Mouse (Mus musculus): ENCODE measurements around the gene Serpinb1a. TPM values are rescaled to one million over a fixed set of nuclear protein-coding genes. Genes with fewer than 3 reads are reported as not detected.

Serpinb1a gene
- polyA plus RNA-seq, 1 experiment from 2014 or later, result 10.1 TPM

DNA sequence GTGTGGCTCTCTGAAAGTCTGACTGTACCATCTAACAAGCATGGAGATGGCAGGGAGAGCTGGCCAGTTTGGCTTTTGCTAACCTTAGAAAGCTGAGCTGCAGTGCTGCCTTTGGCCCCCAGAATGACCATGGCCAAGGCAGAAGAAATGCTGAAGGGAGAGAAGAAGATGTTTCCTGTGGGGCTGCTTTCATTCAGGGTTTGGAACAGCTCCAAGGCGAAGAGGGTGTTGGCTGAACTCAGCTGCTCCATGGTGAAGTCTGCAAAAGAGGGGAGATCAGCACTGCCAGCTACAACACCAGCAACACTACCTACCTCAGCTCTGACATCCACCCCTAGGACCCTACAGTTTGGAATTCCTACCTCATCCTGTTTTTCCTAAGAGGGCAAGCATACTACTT, 829 bp downstream of the Serpinb1a start:
- Histone ChIP-seq H3K27me3 (replicated peaks; ENCODE audit: control insufficient read depth, insufficient read depth, low read length) (no peaks in the 10 kb centered on the region), H3K36me3 (ENCODE audit: control insufficient read depth, insufficient read depth, low read length) (no peaks in the 10 kb centered on the region), H3K4me1 (replicated peaks; ENCODE audit: control insufficient read depth, insufficient read depth, low read length) (no peaks in the 10 kb centered on the region), H3K4me3 (ENCODE audit: low read depth, low read length) (no peak overlapping the region), H3K9me3 (ENCODE audit: control insufficient read depth, low read length) (no peaks in the 10 kb centered on the region), H3K27ac (ENCODE audit: low read depth, low read length) (no peak overlapping the region), H3K9ac (ENCODE audit: low read depth, low read length) (no peak overlapping the region), H3K4me2 (no peak overlapping the region)
- DNase-seq (ENCODE audit: low spot score), result no peak
- 80% methylated on average over 1 of the region's 1 CpGs for WGBS
- no peak for ATAC-seq (replicated peaks; ENCODE audit: low FRiP score)

DNA sequence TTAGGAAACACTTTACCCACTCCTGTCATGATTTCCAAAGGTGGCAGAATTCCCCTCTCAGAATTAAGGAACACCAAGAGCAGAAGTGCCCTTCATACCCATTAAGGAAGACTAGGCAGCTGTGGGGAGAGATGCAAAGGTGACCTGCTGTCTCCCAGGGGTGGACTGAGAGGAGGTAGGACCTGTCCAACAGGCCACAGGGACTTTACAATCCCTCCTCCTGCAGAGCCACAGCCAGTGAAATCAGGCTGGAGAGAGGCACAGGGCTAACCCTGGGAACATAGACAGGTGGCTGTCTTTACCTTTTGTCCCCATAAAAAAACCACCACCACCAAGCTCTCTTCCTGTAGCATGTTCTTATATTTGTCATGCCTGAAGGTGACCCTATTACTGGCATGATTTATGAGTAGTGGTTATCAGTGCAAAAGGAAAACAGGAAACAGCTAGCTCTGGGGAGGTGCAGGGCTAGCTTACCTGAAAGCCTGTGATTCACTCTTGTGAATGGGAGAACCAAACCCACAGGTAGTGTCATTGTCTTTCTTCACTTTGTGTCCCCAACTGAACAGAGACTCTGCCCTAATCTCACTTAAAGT, 1.4 kb downstream of the Serpinb1a start:
- ATAC-seq (replicated peaks; ENCODE audit: low FRiP score) (no peak), DNase-seq (ENCODE audit: low spot score) (no peak)
- Histone ChIP-seq H3K9ac (ENCODE audit: low read depth, low read length) (no peak overlapping the region), H3K27me3 (replicated peaks; ENCODE audit: control insufficient read depth, insufficient read depth, low read length) (no peaks in the 10 kb centered on the region), H3K9me3 (ENCODE audit: control insufficient read depth, low read length) (no peaks in the 10 kb centered on the region), H3K27ac (ENCODE audit: low read depth, low read length) (no peak overlapping the region), H3K4me3 (ENCODE audit: low read depth, low read length) (no peak overlapping the region), H3K4me2 (no peak overlapping the region), H3K36me3 (ENCODE audit: control insufficient read depth, insufficient read depth, low read length) (no peaks in the 10 kb centered on the region), H3K4me1 (replicated peaks; ENCODE audit: control insufficient read depth, insufficient read depth, low read length) (no peaks in the 10 kb centered on the region)

DNA sequence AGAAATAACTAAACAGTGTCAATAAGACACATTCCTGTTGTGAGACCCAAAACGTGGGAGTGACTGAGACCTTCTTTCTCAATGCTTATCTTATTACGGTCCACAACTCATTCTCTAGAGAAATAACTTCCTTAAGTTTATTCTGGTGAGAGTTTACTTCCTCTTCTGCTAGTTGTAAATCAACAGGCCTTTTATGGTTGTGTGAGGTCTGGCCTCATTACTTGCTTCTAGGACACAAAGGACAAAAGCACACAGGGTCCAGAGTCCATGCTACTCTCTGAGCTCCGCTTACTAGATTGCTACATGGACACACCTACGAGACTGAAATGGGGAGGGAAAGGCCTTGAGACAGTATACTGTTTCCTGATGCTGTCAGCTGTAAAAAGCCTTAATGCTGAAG, 1.9 kb downstream of the Serpinb1a start:
- 45% methylated on average over 4 of the region's 4 CpGs for WGBS
- H3K9ac ChIP-seq (ENCODE audit: low read depth, low read length), result no peak overlapping the region
- no peak overlapping the region for H3K4me3 ChIP-seq (ENCODE audit: low read depth, low read length)
- no peak overlapping the region for H3K27ac ChIP-seq (ENCODE audit: low read depth, low read length)
- H3K27me3 ChIP-seq (replicated peaks; ENCODE audit: control insufficient read depth, insufficient read depth, low read length), result no peaks in the 10 kb centered on the region
- H3K36me3 ChIP-seq (ENCODE audit: control insufficient read depth, insufficient read depth, low read length), result no peaks in the 10 kb centered on the region
- no peaks in the 10 kb centered on the region for H3K4me1 ChIP-seq (replicated peaks; ENCODE audit: control insufficient read depth, insufficient read depth, low read length)
- no peaks in the 10 kb centered on the region for H3K9me3 ChIP-seq (ENCODE audit: control insufficient read depth, low read length)
- H3K4me2 ChIP-seq, result no peak overlapping the region
- DNase-seq (ENCODE audit: low spot score) (no peak), ATAC-seq (replicated peaks; ENCODE audit: low FRiP score) (no peak; the same call in 1 of the 2 replicates)

DNA sequence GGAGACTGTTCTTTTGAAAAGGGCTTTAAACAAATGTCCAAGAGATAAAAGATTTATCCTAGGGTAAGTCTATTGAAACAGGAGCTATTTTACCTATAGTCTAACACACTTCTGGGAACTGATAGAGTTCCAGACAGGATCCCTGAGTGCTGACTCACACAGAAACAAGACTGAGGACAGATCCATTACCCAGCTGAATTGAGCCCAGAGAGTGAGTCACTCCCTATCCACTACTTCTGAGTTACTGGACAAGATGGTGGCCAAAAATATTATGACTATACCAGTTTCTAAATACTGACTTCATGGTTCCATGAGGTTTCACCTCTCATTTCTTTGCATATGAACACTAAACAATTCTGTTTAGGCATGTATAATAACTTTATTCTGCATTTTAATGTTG, 4.8 kb downstream of the Serpinb1a start:
- ATAC-seq (replicated peaks; ENCODE audit: low FRiP score) (no peak), DNase-seq (ENCODE audit: low spot score) (no peak)
- H3K27ac ChIP-seq (ENCODE audit: low read depth, low read length), result no peak overlapping the region
- H3K9ac ChIP-seq (ENCODE audit: low read depth, low read length), result no peak overlapping the region
- no peaks in the 10 kb centered on the region for H3K36me3 ChIP-seq (ENCODE audit: control insufficient read depth, insufficient read depth, low read length)
- H3K4me2 ChIP-seq, result no peak overlapping the region
- H3K4me1 ChIP-seq (replicated peaks; ENCODE audit: control insufficient read depth, insufficient read depth, low read length), result no peaks in the 10 kb centered on the region
- no peak overlapping the region for H3K4me3 ChIP-seq (ENCODE audit: low read depth, low read length)
- H3K9me3 ChIP-seq (ENCODE audit: control insufficient read depth, low read length), result no peaks in the 10 kb centered on the region
- no peaks in the 10 kb centered on the region for H3K27me3 ChIP-seq (replicated peaks; ENCODE audit: control insufficient read depth, insufficient read depth, low read length)

DNA sequence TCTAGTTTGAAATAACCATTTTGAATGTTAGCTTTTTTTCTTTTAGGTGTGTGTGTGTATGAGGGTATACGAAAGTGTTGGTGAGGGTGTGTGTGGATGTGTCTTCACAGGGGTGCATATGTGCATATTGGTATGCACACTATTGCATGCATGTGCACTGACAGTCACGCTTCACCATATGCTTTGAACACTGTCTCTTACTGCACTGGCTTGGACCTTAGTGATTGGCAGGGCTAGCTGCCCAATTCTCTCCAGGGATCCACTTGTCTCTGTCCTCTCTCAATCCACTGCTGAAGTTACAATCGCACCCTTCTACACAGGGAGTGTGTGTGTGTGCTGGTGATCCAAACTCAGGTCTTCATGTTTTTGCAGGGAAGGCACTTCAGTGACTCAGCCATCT, 9.6 kb downstream of the Serpinb1a start:
- H3K4me1 ChIP-seq (replicated peaks; ENCODE audit: control insufficient read depth, insufficient read depth, low read length), result no peaks in the 10 kb centered on the region
- no peaks in the 10 kb centered on the region for H3K27me3 ChIP-seq (replicated peaks; ENCODE audit: control insufficient read depth, insufficient read depth, low read length)
- H3K27ac ChIP-seq (ENCODE audit: low read depth, low read length), result no peak overlapping the region
- no peak for ATAC-seq (replicated peaks; ENCODE audit: low FRiP score)
- H3K4me2 ChIP-seq, result no peak overlapping the region
- WGBS, result 86% methylated on average over 3 of the region's 3 CpGs
- H3K9ac ChIP-seq (ENCODE audit: low read depth, low read length), result no peak overlapping the region
- no peaks in the 10 kb centered on the region for H3K36me3 ChIP-seq (ENCODE audit: control insufficient read depth, insufficient read depth, low read length)
- H3K4me3 ChIP-seq (ENCODE audit: low read depth, low read length), result no peak overlapping the region
- H3K9me3 ChIP-seq (ENCODE audit: control insufficient read depth, low read length), result no peaks in the 10 kb centered on the region
- DNase-seq (ENCODE audit: low spot score), result no peak

DNA sequence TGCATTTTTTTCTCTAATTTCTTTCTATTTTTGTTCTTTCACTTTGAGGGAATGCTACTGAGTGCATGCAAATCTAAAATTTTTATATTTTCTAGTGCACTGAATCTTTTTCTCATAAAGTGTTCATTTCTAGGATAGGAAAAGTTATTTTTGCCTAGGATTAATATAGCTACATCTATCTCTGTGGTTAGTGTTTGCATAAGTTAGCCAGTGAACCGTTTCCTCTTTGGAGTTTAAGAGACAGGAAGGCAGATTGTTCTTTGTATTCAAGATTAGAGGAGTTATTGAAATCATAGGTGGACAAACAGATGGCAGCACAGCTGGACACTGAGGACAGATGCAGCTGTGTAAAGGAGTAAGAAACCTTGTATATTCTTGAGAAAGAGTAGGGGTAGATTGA, 11.7 kb downstream of the Serpinb1a start:
- no peak for ATAC-seq (replicated peaks; ENCODE audit: low FRiP score)
- H3K4me2 ChIP-seq, result no peak overlapping the region
- H3K36me3 ChIP-seq (ENCODE audit: control insufficient read depth, insufficient read depth, low read length), result no peaks in the 10 kb centered on the region
- no peak overlapping the region for H3K27ac ChIP-seq (ENCODE audit: low read depth, low read length)
- WGBS, result 19% methylated on average over 1 of the region's 1 CpGs
- H3K9ac ChIP-seq (ENCODE audit: low read depth, low read length), result no peak overlapping the region
- H3K4me1 ChIP-seq (replicated peaks; ENCODE audit: control insufficient read depth, insufficient read depth, low read length), result no peaks in the 10 kb centered on the region
- no peak overlapping the region for H3K4me3 ChIP-seq (ENCODE audit: low read depth, low read length)
- DNase-seq (ENCODE audit: low spot score), result no peak
- H3K27me3 ChIP-seq (replicated peaks; ENCODE audit: control insufficient read depth, insufficient read depth, low read length), result no peaks in the 10 kb centered on the region
- H3K9me3 ChIP-seq (ENCODE audit: control insufficient read depth, low read length), result no peaks in the 10 kb centered on the region

DNA sequence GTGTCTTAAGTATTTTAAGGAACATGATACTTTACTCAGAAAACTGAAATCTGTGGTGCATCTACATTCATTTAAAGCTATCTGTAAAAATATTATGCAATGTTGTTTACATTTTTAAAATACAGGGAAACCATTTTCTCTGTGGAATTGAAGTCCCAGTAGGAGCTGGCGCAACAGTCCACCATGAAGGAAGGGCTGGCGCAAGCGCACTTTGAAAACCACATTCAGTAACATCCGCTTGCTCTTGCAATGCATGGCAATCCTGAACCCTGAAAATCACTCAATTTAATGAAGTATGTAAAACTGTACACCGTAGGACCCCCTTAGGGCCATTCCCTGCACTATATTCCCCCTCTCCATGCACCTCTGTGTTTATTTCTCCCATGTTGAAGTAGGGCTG, 16.5 kb downstream of the Serpinb1a start:
- 87% methylated on average over 5 of the region's 5 CpGs for WGBS
- H3K4me1 ChIP-seq (replicated peaks; ENCODE audit: control insufficient read depth, insufficient read depth, low read length), result no peaks in the 10 kb centered on the region

DNA sequence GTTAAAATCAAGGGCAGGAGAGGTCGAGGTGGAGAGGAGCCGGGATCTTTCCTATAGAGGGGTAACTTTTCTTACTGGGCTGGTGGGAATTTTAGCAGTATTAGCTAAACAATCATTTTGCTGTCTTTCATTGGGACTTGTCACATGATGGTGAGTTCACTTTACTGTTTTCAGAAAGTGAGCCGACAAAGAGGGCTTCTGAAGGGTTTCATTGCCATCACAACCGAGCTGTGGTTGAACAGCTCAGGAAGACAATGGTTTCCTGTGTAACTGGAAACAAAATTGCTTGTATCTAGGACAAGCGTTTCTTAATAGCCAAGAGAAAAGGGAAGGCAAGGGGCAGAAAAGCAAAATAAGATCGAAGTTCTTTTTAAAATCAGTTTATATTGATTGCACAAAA, 17.7 kb downstream of the Serpinb1a start:
- no peaks in the 10 kb centered on the region for H3K9me3 ChIP-seq (ENCODE audit: control insufficient read depth, low read length)
- no peak overlapping the region for H3K9ac ChIP-seq (ENCODE audit: low read depth, low read length)
- H3K36me3 ChIP-seq (ENCODE audit: control insufficient read depth, insufficient read depth, low read length), result no peaks in the 10 kb centered on the region
- no peaks in the 10 kb centered on the region for H3K27me3 ChIP-seq (replicated peaks; ENCODE audit: control insufficient read depth, insufficient read depth, low read length)
- ATAC-seq (replicated peaks; ENCODE audit: low FRiP score) (no peak), DNase-seq (ENCODE audit: low spot score) (no peak)
- 44% methylated on average over 6 of the region's 6 CpGs for WGBS
- H3K4me2 ChIP-seq, result no peak overlapping the region
- H3K27ac ChIP-seq (ENCODE audit: low read depth, low read length), result no peak overlapping the region
- no peaks in the 10 kb centered on the region for H3K4me1 ChIP-seq (replicated peaks; ENCODE audit: control insufficient read depth, insufficient read depth, low read length)
- no peak overlapping the region for H3K4me3 ChIP-seq (ENCODE audit: low read depth, low read length)

More for the DNA sequence above, 16.5 kb downstream of the Serpinb1a start:
- no peak for ATAC-seq (replicated peaks; ENCODE audit: low FRiP score)
- Histone ChIP-seq H3K36me3 (ENCODE audit: control insufficient read depth, insufficient read depth, low read length) (no peaks in the 10 kb centered on the region), H3K9ac (ENCODE audit: low read depth, low read length) (no peak overlapping the region), H3K27ac (ENCODE audit: low read depth, low read length) (no peak overlapping the region), H3K27me3 (replicated peaks; ENCODE audit: control insufficient read depth, insufficient read depth, low read length) (no peaks in the 10 kb centered on the region), H3K4me2 (no peak overlapping the region), H3K9me3 (ENCODE audit: control insufficient read depth, low read length) (no peaks in the 10 kb centered on the region), H3K4me3 (ENCODE audit: low read depth, low read length) (no peak overlapping the region)
- DNase-seq (ENCODE audit: low spot score), result no peak

DNA sequence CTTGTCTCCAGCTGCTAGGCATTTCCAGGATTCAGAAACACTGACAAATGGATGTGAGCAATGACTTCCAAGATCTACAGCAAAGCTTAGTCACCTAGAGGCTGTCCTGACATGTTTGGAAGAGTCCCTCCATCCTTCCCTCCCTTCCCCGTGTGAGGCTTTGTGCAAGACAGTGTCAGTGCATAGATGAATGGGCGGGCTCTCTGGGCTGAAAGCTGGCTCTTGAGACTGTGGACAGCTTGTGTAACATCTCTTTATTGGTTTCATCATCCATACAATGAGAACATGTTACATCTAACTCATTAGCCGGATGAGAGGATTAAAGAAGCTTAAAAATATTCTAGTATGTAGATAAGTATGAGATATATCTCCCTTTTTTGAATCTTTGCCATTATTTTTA, 18.2 kb downstream of the Serpinb1a start:
- no peak for DNase-seq (ENCODE audit: low spot score)
- Histone ChIP-seq H3K36me3 (ENCODE audit: control insufficient read depth, insufficient read depth, low read length) (no peaks in the 10 kb centered on the region), H3K4me1 (replicated peaks; ENCODE audit: control insufficient read depth, insufficient read depth, low read length) (no peaks in the 10 kb centered on the region), H3K27ac (ENCODE audit: low read depth, low read length) (no peak overlapping the region), H3K9ac (ENCODE audit: low read depth, low read length) (no peak overlapping the region), H3K27me3 (replicated peaks; ENCODE audit: control insufficient read depth, insufficient read depth, low read length) (no peaks in the 10 kb centered on the region), H3K4me2 (no peak overlapping the region), H3K4me3 (ENCODE audit: low read depth, low read length) (no peak overlapping the region), H3K9me3 (ENCODE audit: control insufficient read depth, low read length) (no peaks in the 10 kb centered on the region)
- ATAC-seq (replicated peaks; ENCODE audit: low FRiP score), result no peak
- 59% methylated on average over 3 of the region's 3 CpGs for WGBS
